Mouse (Mus musculus): Measurements from ENCODE around the gene Rhbdl1. TPM values are rescaled to one million over a fixed set of nuclear protein-coding genes. Genes with fewer than 3 reads are reported as not detected.
"Not testable (repeated sequence)": the region's sequence is repeated elsewhere in the genome, so short reads cannot be mapped to it uniquely, and the experiment has no call there.

The Rhbdl1 gene
- polyA plus RNA-seq, 1 experiment from 2014 or later, result 3.3 TPM

DNA sequence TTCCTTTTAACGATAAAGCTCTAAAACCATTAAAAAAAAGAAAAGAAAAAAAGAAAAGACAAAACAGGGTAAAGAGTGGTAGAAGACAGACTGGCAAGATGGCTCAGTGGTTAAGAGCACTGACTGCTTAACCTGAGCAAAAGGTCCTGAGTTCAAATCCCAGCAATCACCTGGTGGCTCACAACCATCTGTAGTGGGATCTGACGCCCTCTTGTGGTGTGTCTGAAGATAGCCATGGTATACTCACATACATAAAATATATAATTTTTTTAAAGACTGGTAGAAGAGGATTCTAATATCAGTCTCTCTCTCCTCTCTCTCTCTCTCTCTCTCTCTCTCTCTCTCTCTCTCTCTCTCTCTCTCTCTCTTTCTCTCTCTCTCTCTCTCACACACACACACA is 29.6 kb downstream of the Rhbdl1 start:
- not testable (repeated sequence) for H3K27ac ChIP-seq (replicated peaks; ENCODE audit: low read depth, low read length); H3K4me1 ChIP-seq (ENCODE audit: control insufficient read depth, insufficient read depth, low read length); DNase-seq (ENCODE audit: low spot score); H3K36me3 ChIP-seq (ENCODE audit: control insufficient read depth, insufficient read depth, low read length); ATAC-seq (ENCODE audit: low read depth); H3K9me3 ChIP-seq (ENCODE audit: control insufficient read depth, low read length); H3K4me3 ChIP-seq (ENCODE audit: low read depth, low read length); H3K4me2 ChIP-seq (ENCODE audit: low read depth, low read length); H3K9ac ChIP-seq (ENCODE audit: low read depth, low read length)
- peaks cover 32% of the 10 kb centered on the region for H3K27me3 ChIP-seq (replicated peaks; ENCODE audit: control insufficient read depth, insufficient read depth, low read length)
- 53% methylated on average over 2 of the region's 2 CpGs for WGBS

GRCm38 (mm10) chr17:25806507-25806906 is 30.6 kb downstream of the Rhbdl1 start:
- Histone ChIP-seq H3K27me3 (replicated peaks; ENCODE audit: control insufficient read depth, insufficient read depth, low read length) (peaks cover 32% of the 10 kb centered on the region), H3K4me1 (ENCODE audit: control insufficient read depth, insufficient read depth, low read length) (0 out of 2 replicates have a peak, but pooled peaks cover 5% of the 10 kb centered on the region), H3K36me3 (ENCODE audit: control insufficient read depth, insufficient read depth, low read length) (no peaks in the 10 kb centered on the region), H3K27ac (replicated peaks; ENCODE audit: low read depth, low read length) (no peak overlapping the region), H3K4me3 (ENCODE audit: low read depth, low read length) (no peak overlapping the region), H3K4me2 (ENCODE audit: low read depth, low read length) (no peak overlapping the region), H3K9me3 (ENCODE audit: control insufficient read depth, low read length) (no peaks in the 10 kb centered on the region), H3K9ac (ENCODE audit: low read depth, low read length) (no peak overlapping the region)
- no peak for DNase-seq (ENCODE audit: low spot score)
- 75% methylated on average over 4 of the region's 4 CpGs for WGBS
- ATAC-seq (ENCODE audit: low read depth), result no peak

DNA sequence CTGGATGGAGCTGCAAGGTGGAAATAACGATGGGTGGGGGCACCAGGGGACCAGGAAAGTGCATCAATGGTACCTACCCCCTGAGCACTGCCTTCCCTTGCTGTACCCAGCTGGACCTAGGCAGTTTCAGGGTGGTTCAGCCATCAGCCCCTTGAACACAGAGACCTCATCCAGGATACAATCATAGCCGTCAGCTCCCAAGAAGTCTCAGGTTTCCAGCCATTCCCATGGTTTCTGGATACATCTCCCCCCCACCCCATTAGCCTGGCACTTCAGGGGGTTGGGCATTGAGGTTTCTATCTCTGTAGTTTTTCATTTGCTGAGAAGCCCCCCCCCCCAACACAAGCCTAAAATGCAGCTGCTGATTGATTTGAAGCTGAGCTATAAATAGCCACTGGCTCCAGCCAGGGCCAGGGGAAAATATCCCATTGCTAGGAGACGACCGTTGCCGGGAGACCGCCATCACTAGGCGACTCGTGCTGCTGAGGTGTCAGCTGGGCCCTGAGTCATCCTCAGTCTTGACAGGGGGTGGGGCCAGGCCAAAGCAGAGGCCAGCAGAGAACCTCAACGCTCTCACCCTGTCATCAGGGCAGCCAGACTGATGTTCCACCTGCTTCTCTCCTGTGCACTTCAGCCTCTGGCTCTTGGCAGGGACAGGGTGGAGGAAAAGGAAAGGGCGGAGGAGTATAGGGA is 34.1 kb downstream of the Rhbdl1 start:
- ATAC-seq (ENCODE audit: low read depth), result peak; percentile 82
- no peak overlapping the region for H3K4me3 ChIP-seq (ENCODE audit: low read depth, low read length)
- WGBS, result 12% methylated on average over 10 of the region's 10 CpGs
- H3K36me3 ChIP-seq (ENCODE audit: control insufficient read depth, insufficient read depth, low read length), result no peaks in the 10 kb centered on the region
- H3K4me1 ChIP-seq (ENCODE audit: control insufficient read depth, insufficient read depth, low read length), result no peaks in the 10 kb centered on the region
- no peaks in the 10 kb centered on the region for H3K9me3 ChIP-seq (ENCODE audit: control insufficient read depth, low read length)
- no peak overlapping the region for H3K4me2 ChIP-seq (ENCODE audit: low read depth, low read length)
- H3K27ac ChIP-seq (replicated peaks; ENCODE audit: low read depth, low read length), result no peak overlapping the region
- peak; percentile 79 for DNase-seq (ENCODE audit: low spot score)
- no peak overlapping the region for H3K9ac ChIP-seq (ENCODE audit: low read depth, low read length)
- H3K27me3 ChIP-seq (replicated peaks; ENCODE audit: control insufficient read depth, insufficient read depth, low read length), result peaks cover 1% of the 10 kb centered on the region

DNA sequence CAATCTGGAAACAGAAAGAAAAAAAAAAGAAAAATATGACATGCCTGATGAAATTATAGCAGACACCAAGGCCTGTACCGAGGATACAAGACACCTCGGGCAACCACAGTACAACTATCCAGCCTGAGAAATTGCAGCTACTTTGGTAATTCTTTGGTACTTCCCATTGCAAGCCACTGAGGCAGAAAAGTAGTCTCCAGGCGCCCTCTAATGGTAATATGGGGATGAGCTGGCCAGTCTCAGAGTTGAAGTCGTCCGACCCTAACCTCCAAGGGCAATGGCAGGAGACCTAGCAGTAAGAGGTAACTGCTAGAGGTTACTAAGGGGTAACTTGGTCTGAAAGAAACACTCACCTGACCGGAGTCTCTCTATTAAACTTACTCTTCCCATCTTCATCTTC is 36.1 kb downstream of the Rhbdl1 start:
- WGBS, result 7% methylated on average over 6 of the region's 6 CpGs
- Histone ChIP-seq H3K9me3 (ENCODE audit: control insufficient read depth, low read length) (no peaks in the 10 kb centered on the region), H3K4me1 (ENCODE audit: control insufficient read depth, insufficient read depth, low read length) (peaks cover 8% of the 10 kb centered on the region), H3K27me3 (replicated peaks; ENCODE audit: control insufficient read depth, insufficient read depth, low read length) (no peaks in the 10 kb centered on the region; the same call in 1 of the 2 replicates), H3K4me3 (ENCODE audit: low read depth, low read length) (no peak overlapping the region), H3K9ac (ENCODE audit: low read depth, low read length) (no peak overlapping the region), H3K27ac (replicated peaks; ENCODE audit: low read depth, low read length) (no peak overlapping the region), H3K36me3 (ENCODE audit: control insufficient read depth, insufficient read depth, low read length) (no peaks in the 10 kb centered on the region), H3K4me2 (ENCODE audit: low read depth, low read length) (no peak overlapping the region)
- DNase-seq (ENCODE audit: low spot score), result peak; percentile 80
- ATAC-seq (ENCODE audit: low read depth), result peak; percentile 26; the same call in 1 of the 2 replicates

DNA sequence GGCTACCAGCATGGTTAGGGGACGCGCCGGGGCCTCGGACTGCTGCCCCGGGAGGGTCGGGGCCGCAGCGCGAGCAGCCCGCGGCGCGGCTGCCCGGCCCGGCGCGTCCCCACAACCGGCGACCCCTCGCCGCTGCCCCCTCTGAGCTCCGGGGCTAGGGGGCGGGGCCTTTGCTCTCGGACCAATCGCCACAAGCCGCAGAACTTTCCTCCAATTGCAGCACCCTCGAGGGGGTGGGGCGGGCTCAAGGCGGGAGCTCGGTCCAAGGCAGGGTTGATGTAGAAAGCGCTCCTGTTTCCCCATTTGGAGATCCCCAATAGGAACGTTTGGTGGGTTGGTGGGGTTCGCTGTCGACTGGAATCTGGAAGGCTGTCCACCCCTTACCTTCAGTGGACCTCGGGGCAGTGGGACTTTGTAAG is 40.1 kb downstream of the Rhbdl1 start, which contains the start of gene Metrn:
Metrn (minus strand) TSS at position 186 of the 419 bp plus-strand sequence.
- WGBS, result 0% methylated on average over 9 of the region's 35 CpGs
- DNase-seq (ENCODE audit: low spot score) (peak; percentile 94), ATAC-seq (ENCODE audit: low read depth) (peak; percentile 84)
- Histone ChIP-seq H3K4me3 (ENCODE audit: low read depth, low read length) (peak within 1 kb of the TSS; percentile 79), H3K27ac (replicated peaks; ENCODE audit: low read depth, low read length) (peak within 1 kb of the TSS; percentile 24; the same call in 1 of the 2 replicates), H3K4me2 (ENCODE audit: low read depth, low read length) (peak within 1 kb of the TSS; percentile 97), H3K9ac (ENCODE audit: low read depth, low read length) (peak within 1 kb of the TSS; percentile 68), H3K27me3 (replicated peaks; ENCODE audit: control insufficient read depth, insufficient read depth, low read length) (no peaks in the 10 kb centered on the region), H3K9me3 (ENCODE audit: control insufficient read depth, low read length) (no peaks in the 10 kb centered on the region), H3K36me3 (ENCODE audit: control insufficient read depth, insufficient read depth, low read length) (no peaks in the 10 kb centered on the region), H3K4me1 (ENCODE audit: control insufficient read depth, insufficient read depth, low read length) (peaks cover 16% of the 10 kb centered on the region)

DNA sequence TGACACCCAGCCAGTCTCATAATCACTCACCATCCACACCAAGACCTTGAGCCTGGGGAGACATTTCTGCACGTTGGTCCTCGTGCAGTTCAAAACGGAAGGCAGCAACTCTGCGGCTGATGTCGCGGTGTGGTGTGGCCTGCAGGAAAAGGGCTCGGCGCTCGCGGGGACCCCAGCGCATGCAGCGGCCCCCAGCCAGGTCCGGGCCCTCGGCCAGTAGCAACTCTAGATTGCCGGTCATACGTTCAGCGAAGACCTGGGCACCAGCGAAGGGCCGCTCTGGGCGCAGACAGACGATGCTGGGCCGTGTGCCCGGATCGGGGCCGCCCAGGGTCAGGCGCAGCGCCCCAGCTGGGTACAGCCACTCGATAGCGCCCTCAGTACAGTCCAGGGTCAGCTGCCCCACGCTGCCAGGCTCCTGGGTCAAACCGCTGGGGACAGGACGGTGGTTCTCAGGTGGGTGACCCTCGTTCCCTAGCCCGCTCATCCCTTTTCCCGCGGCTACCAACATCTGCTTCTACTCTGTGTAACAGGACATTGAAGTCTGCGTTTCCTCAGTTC is 40.8 kb downstream of the Rhbdl1 start:
- DNase-seq (ENCODE audit: low spot score), result no peak
- Histone ChIP-seq H3K27me3 (replicated peaks; ENCODE audit: control insufficient read depth, insufficient read depth, low read length) (no peaks in the 10 kb centered on the region), H3K4me3 (ENCODE audit: low read depth, low read length) (peak overlapping the region; percentile 79), H3K4me2 (ENCODE audit: low read depth, low read length) (peak overlapping the region; percentile 97), H3K27ac (replicated peaks; ENCODE audit: low read depth, low read length) (peak overlapping the region; percentile 24; the same call in 1 of the 2 replicates), H3K4me1 (ENCODE audit: control insufficient read depth, insufficient read depth, low read length) (peaks cover 20% of the 10 kb centered on the region), H3K36me3 (ENCODE audit: control insufficient read depth, insufficient read depth, low read length) (no peaks in the 10 kb centered on the region), H3K9me3 (ENCODE audit: control insufficient read depth, low read length) (no peaks in the 10 kb centered on the region), H3K9ac (ENCODE audit: low read depth, low read length) (peak overlapping the region; percentile 68)
- ATAC-seq (ENCODE audit: low read depth), result 0 out of 2 replicates have a peak, but pooled peaks have one; percentile 0
- whole genome bisulfite sequencing, result 3% methylated on average over 27 of the region's 37 CpGs

DNA sequence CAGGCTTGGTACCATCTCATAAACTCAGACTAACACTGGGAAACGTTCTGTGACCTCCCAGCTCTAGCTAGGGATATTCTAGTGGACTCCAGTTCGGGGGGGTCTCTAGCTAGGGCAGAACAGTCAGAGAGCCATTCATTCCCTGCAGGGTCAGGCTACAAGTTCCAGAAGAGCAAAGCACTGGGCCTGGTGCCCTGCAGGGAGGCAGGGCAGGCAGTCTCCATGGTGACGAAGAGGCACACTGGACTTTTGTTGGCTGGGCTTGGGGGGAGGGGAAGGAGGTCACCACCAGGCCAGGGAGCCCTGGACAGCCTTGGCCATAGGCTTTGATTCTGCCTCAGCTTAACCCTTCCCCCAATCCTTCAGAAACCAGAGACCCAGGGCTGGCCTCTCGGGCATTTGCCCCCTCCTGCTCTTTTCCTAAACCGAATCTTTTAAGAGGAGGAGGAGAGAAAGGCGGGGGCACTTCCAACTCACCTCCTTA is 41.4 kb downstream of the Rhbdl1 start, which contains the start of gene AC134908.4:
AC134908.4 (minus strand) TSS at position 51 of the 484 bp plus-strand sequence.
- H3K27ac ChIP-seq (replicated peaks; ENCODE audit: low read depth, low read length), result peak within 1 kb of the TSS; percentile 24; the same call in 1 of the 2 replicates
- 19% methylated on average over 5 of the region's 6 CpGs for WGBS
- DNase-seq (ENCODE audit: low spot score) (peak; percentile 78), ATAC-seq (ENCODE audit: low read depth) (no peak; the same call in 1 of the 2 replicates)
- H3K27me3 ChIP-seq (replicated peaks; ENCODE audit: control insufficient read depth, insufficient read depth, low read length), result no peaks in the 10 kb centered on the region
- no peaks in the 10 kb centered on the region for H3K36me3 ChIP-seq (ENCODE audit: control insufficient read depth, insufficient read depth, low read length)
- peak within 1 kb of the TSS; percentile 68 for H3K9ac ChIP-seq (ENCODE audit: low read depth, low read length)
- peak within 1 kb of the TSS; percentile 79 for H3K4me3 ChIP-seq (ENCODE audit: low read depth, low read length)
- H3K9me3 ChIP-seq (ENCODE audit: control insufficient read depth, low read length), result no peaks in the 10 kb centered on the region
- H3K4me1 ChIP-seq (ENCODE audit: control insufficient read depth, insufficient read depth, low read length), result peaks cover 26% of the 10 kb centered on the region
- H3K4me2 ChIP-seq (ENCODE audit: low read depth, low read length), result peak within 1 kb of the TSS; percentile 97

DNA sequence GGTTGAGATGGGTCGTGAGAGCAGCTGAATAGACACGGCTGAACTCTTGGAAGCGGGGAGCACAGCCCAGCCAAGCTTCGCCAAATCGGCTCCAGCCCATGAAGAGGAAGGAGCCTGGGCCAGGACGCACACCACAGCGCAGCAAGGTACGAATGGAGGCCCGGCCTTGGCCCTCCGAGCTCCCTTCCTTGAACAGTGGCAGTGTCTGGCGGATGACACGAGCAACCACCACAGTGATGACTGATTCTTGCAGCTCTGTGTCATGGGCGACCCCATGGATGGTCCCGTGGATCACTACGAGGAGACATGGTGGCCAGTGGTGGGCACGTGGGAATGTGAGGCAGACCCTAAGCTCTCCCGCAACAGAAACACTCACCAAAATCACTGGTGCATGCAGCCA is 42.1 kb downstream of the Rhbdl1 start:
- H3K36me3 ChIP-seq (ENCODE audit: control insufficient read depth, insufficient read depth, low read length), result no peaks in the 10 kb centered on the region; the same call in 1 of the 2 replicates
- peak overlapping the region; percentile 97; the same call in 1 of the 2 replicates for H3K4me2 ChIP-seq (ENCODE audit: low read depth, low read length)
- no peaks in the 10 kb centered on the region for H3K9me3 ChIP-seq (ENCODE audit: control insufficient read depth, low read length)
- 84% methylated on average over 15 of the region's 17 CpGs for WGBS
- DNase-seq (ENCODE audit: low spot score), result no peak
- H3K4me1 ChIP-seq (ENCODE audit: control insufficient read depth, insufficient read depth, low read length), result peaks cover 26% of the 10 kb centered on the region
- no peak overlapping the region for H3K27ac ChIP-seq (replicated peaks; ENCODE audit: low read depth, low read length)
- peak overlapping the region; percentile 68; the same call in 1 of the 2 replicates for H3K9ac ChIP-seq (ENCODE audit: low read depth, low read length)
- H3K4me3 ChIP-seq (ENCODE audit: low read depth, low read length), result peak overlapping the region; percentile 79; the same call in 1 of the 2 replicates
- no peaks in the 10 kb centered on the region for H3K27me3 ChIP-seq (replicated peaks; ENCODE audit: control insufficient read depth, insufficient read depth, low read length)
- ATAC-seq (ENCODE audit: low read depth), result no peak

Data from embryonic facial prominence, embryonic 14.5 days (tissue).